Mouse (Mus musculus) forebrain, embryonic 11.5 days (tissue): Measurements from ENCODE around the gene Zfp429. TPM values are rescaled to one million over a fixed set of nuclear protein-coding genes. Genes with fewer than 3 reads are reported as not detected.

Experiments used
- polyA plus RNA-seq: library from polyadenylated mRNA; unstranded; fragments of >200 nt; fragmentation: Nextera tagmentation; extraction: Ambion mirVana; gene quantifications from 2 replicates; pipeline ENCODE4 v1.2.1, GENCODE M21; 2014

The Zfp429 gene
- polyA plus RNA-seq, 1 experiment from 2014 or later: 3.7 TPM

Other genes starting within 250 kb of the Zfp429 start
- gene Rsl1, start 226.6 kb downstream of the Zfp429 start, polyA plus RNA-seq: 4.6 and 5.2 TPM in 2 replicates
- gene Zfp455, start 205.3 kb downstream of the Zfp429 start, polyA plus RNA-seq: 2.1 and 2.3 TPM in 2 replicates
- gene Zfp458, start 121.4 kb downstream of the Zfp429 start, polyA plus RNA-seq: 1.5 and 1.9 TPM in 2 replicates
- 0.36 and 0.56 TPM in 2 replicates for gene Zfp457, start 93.3 kb downstream of the Zfp429 start, polyA plus RNA-seq
- 1.7 and 2.3 TPM in 2 replicates for gene Zfp595, start 67.2 kb downstream of the Zfp429 start, polyA plus RNA-seq
- 1.6 and 2.1 TPM in 2 replicates for gene Gm28044, start 39.3 kb downstream of the Zfp429 start, polyA plus RNA-seq
- gene Zfp953, start 39.2 kb downstream of the Zfp429 start, polyA plus RNA-seq: 0.95 and 1.1 TPM in 2 replicates
- not detected in 2 replicates for gene Gm28041, start 24.1 kb downstream of the Zfp429 start, polyA plus RNA-seq
- 0.79 and 0.81 TPM in 2 replicates for gene Zfp456, start 24.0 kb downstream of the Zfp429 start, polyA plus RNA-seq
- gene Zfp459, start 21.6 kb upstream of the Zfp429 start, polyA plus RNA-seq: 0.56 and 0.76 TPM in 2 replicates
- 5.2 and 6.0 TPM in 2 replicates for gene Zfp874a, start 51.8 kb upstream of the Zfp429 start, polyA plus RNA-seq
- 0.79 and 0.84 TPM in 2 replicates for gene Zfp874b, start 84.4 kb upstream of the Zfp429 start, polyA plus RNA-seq
- gene Zfp58, start 100.7 kb upstream of the Zfp429 start, polyA plus RNA-seq: 14.3 and 15.3 TPM in 2 replicates
- 0.19 TPM in 1 of 2 replicates, not detected in the other for gene Gm26965, start 126.3 kb upstream of the Zfp429 start, polyA plus RNA-seq
- gene Zfp87, start 126.4 kb upstream of the Zfp429 start, polyA plus RNA-seq: 27.3 and 29.5 TPM in 2 replicates
- 16.9 and 19.2 TPM in 2 replicates for gene Zfp748, start 154.0 kb upstream of the Zfp429 start, polyA plus RNA-seq
- gene Zfp729b, start 209.9 kb upstream of the Zfp429 start, polyA plus RNA-seq: 4.1 and 5.5 TPM in 2 replicates
- not detected in 2 replicates for gene Gm49345, start 237.9 kb upstream of the Zfp429 start, polyA plus RNA-seq
- gene Zfp729a, start 238.0 kb upstream of the Zfp429 start, polyA plus RNA-seq: 3.4 and 4.5 TPM in 2 replicates